In the genomic region with DNA sequence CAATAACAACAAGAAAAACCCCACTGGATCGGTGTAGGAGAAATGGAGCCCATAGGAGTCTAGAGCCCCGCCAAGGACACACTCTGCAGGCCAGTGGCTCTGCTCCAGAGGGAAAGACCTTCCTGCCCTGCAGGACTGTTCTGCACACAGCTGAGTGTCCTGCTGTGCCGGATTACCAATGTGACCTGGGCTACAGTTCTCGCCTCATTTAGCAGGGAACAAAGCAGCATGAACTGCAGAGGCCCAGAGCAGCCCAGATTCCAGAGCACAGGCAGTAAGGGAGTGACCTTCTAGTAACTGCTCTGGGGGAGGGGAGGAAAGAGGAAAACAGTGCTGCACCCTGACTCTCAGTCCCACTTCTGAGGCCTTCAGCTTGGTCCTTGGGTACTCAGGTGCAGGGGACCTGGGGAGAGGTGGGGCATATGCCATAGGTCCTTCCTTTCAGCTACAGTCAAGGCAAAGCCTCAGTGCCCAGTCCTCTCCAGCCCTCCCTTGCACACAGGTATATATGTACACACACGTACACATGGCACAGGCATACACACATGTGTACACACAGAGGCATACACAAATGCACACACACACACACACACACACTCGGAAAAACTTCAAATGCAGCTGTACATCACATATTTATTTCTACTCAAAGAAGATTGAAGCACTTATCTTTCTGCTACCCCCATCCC, we compare ENCODE assay signal across 8 mouse cellular contexts.
A peak's percentile ranks its signal among the peaks of the same experiment; 100 is the strongest.
DNase-seq lines count a peak whose midpoint lies in the region; ATAC-seq lines count a peak whose summit lies in the region.

No protein-coding gene starts in this region.

- no peak overlapping the region for H3K4me3 ChIP-seq in forebrain, embryonic 14.5 days (ENCODE audit: low read depth, low read length)
- no peak overlapping the region for H3K4me3 ChIP-seq in intestine, embryonic 16.5 days (ENCODE audit: low read length)
- no peak overlapping the region for H3K4me3 ChIP-seq in midbrain, embryonic 16.5 days (ENCODE audit: low read depth, low read length)

- peak; percentile 40 for DNase-seq in testis, postnatal 14 days (ENCODE audit: low spot score)
- DNase-seq in testis, postnatal 10 days (ENCODE audit: low spot score) = no peak
- DNase-seq in forebrain, embryonic 14.5 days (ENCODE audit: low spot score) = peak; percentile 32
- DNase-seq in MN1 (ENCODE audit: low spot score) = no peak
- no peak for DNase-seq in right cerebral cortex, adult 2 months (ENCODE audit: low spot score in 2 of 2)
- no peak for DNase-seq in thymus, postnatal 4 days

- H3K27me3 ChIP-seq in forebrain, embryonic 14.5 days (replicated peaks; ENCODE audit: control insufficient read depth, insufficient read depth, low read length) = no peaks in the 10 kb centered on the region
- no peaks in the 10 kb centered on the region for H3K27me3 ChIP-seq in intestine, embryonic 16.5 days (replicated peaks; ENCODE audit: control insufficient read depth, insufficient read depth, low read length)
- H3K27me3 ChIP-seq in midbrain, embryonic 16.5 days (ENCODE audit: control insufficient read depth, insufficient read depth, low read depth, low read length) = no peaks in the 10 kb centered on the region

- H3K36me3 ChIP-seq in forebrain, embryonic 14.5 days (ENCODE audit: control insufficient read depth, insufficient read depth, low read length) = 0 out of 2 replicates have a peak, but pooled peaks cover 2% of the 10 kb centered on the region
- H3K36me3 ChIP-seq in intestine, embryonic 16.5 days (ENCODE audit: control insufficient read depth, insufficient read depth, low read length) = no peaks in the 10 kb centered on the region
- H3K36me3 ChIP-seq in midbrain, embryonic 16.5 days (ENCODE audit: control insufficient read depth, insufficient read depth, low read length) = no peaks in the 10 kb centered on the region

- WGBS in forebrain, embryonic 14.5 days = 32% methylated on average over 6 of the region's 6 CpGs
- WGBS in intestine, embryonic 16.5 days = 58% methylated on average over 6 of the region's 6 CpGs
- 41% methylated on average over 6 of the region's 6 CpGs for WGBS in midbrain, embryonic 16.5 days

- H3K4me1 ChIP-seq in forebrain, embryonic 14.5 days (ENCODE audit: control insufficient read depth, insufficient read depth, low read length) = peaks cover 15% of the 10 kb centered on the region; the same call in 1 of the 2 replicates
- peaks cover 6% of the 10 kb centered on the region; the same call in 1 of the 2 replicates for H3K4me1 ChIP-seq in intestine, embryonic 16.5 days (ENCODE audit: control insufficient read depth, insufficient read depth, low read length)
- peaks cover 6% of the 10 kb centered on the region; the same call in 1 of the 2 replicates for H3K4me1 ChIP-seq in midbrain, embryonic 16.5 days (ENCODE audit: control insufficient read depth, insufficient read depth, low read length)

- peaks cover 4% of the 10 kb centered on the region; the same call in 1 of the 2 replicates for H3K9me3 ChIP-seq in forebrain, embryonic 14.5 days (replicated peaks; ENCODE audit: control insufficient read depth, low read length)
- no peaks in the 10 kb centered on the region for H3K9me3 ChIP-seq in intestine, embryonic 16.5 days (ENCODE audit: control insufficient read depth, low read length)
- H3K9me3 ChIP-seq in midbrain, embryonic 16.5 days (replicated peaks; ENCODE audit: control insufficient read depth, low read length, poor library complexity, severe bottlenecking) = peaks cover 3% of the 10 kb centered on the region; the same call in 1 of the 2 replicates

- H3K4me2 ChIP-seq in forebrain, embryonic 14.5 days (ENCODE audit: low read length) = no peak overlapping the region
- H3K4me2 ChIP-seq in intestine, embryonic 16.5 days (ENCODE audit: low read depth, low read length) = no peak overlapping the region
- H3K4me2 ChIP-seq in midbrain, embryonic 16.5 days (ENCODE audit: low read length) = no peak overlapping the region

- peak; percentile 47 for ATAC-seq in forebrain, embryonic 14.5 days
- peak; percentile 70 for ATAC-seq in intestine, embryonic 16.5 days
- ATAC-seq in midbrain, embryonic 16.5 days = peak; percentile 61; the same call in 1 of the 2 replicates

- no peak overlapping the region for H3K27ac ChIP-seq in forebrain, embryonic 14.5 days (ENCODE audit: low read depth, low read length)
- no peak overlapping the region for H3K27ac ChIP-seq in intestine, embryonic 16.5 days (ENCODE audit: low read length)
- no peak overlapping the region for H3K27ac ChIP-seq in midbrain, embryonic 16.5 days (ENCODE audit: low read length)

- H3K9ac ChIP-seq in forebrain, embryonic 14.5 days (ENCODE audit: low read length) = no peak overlapping the region
- H3K9ac ChIP-seq in intestine, embryonic 16.5 days (ENCODE audit: low read depth, low read length) = no peak overlapping the region
- no peak overlapping the region for H3K9ac ChIP-seq in midbrain, embryonic 16.5 days (ENCODE audit: low read depth, low read length)

Comparison
In these comparisons a context has a peak if more than half of its experiments do, and no peak if none do; other contexts are left out.
1. DNase-seq: peak in testis, postnatal 14 days (single experiment) and forebrain, embryonic 14.5 days (single experiment); none in testis, postnatal 10 days (single experiment), MN1 (single experiment), right cerebral cortex, adult 2 months (0 of 2) and thymus, postnatal 4 days (single experiment).
2. Peak in every context shown above with its lines, with median percentiles within 50 percentile points of each other: ATAC-seq.